Mouse (Mus musculus): ENCODE results near the gene Pde4b. TPM values are rescaled to one million over a fixed set of nuclear protein-coding genes. Genes with fewer than 3 reads are reported as not detected.

Gene Pde4b
- polyA plus RNA-seq, 1 experiment from 2014 or later: 51.2 TPM

GRCm38 (mm10) chr4:102633241-102633640 is 545.9 kb downstream of the Pde4b start:
- Histone ChIP-seq H3K27me3 (ENCODE audit: control insufficient read depth, insufficient read depth, low read length) (no peaks in the 10 kb centered on the region), H3K4me3 (ENCODE audit: low read depth, low read length) (no peak overlapping the region), H3K4me2 (ENCODE audit: low read depth, low read length) (no peak overlapping the region), H3K36me3 (ENCODE audit: control insufficient read depth, insufficient read depth, low read length) (no peaks in the 10 kb centered on the region), H3K9ac (replicated peaks; ENCODE audit: low read depth, low read length) (no peak overlapping the region), H3K27ac (ENCODE audit: low read depth, low read length) (no peak overlapping the region), H3K9me3 (ENCODE audit: control insufficient read depth, low read length) (no peaks in the 10 kb centered on the region), H3K4me1 (ENCODE audit: control insufficient read depth, insufficient read depth, low read length) (no peaks in the 10 kb centered on the region)
- ATAC-seq (ENCODE audit: low read depth): no peak
- 92% methylated on average over 5 of the region's 5 CpGs for WGBS

- Histone ChIP-seq H3K4me2 (ENCODE audit: low read depth, low read length) (no peak overlapping the region), H3K4me1 (ENCODE audit: control insufficient read depth, insufficient read depth, low read length) (no peaks in the 10 kb centered on the region), H3K4me3 (ENCODE audit: low read depth, low read length) (no peak overlapping the region), H3K27me3 (ENCODE audit: control insufficient read depth, insufficient read depth, low read length) (no peaks in the 10 kb centered on the region), H3K36me3 (ENCODE audit: control insufficient read depth, insufficient read depth, low read length) (no peaks in the 10 kb centered on the region), H3K27ac (ENCODE audit: low read depth, low read length) (no peak overlapping the region), H3K9me3 (ENCODE audit: control insufficient read depth, low read length) (no peaks in the 10 kb centered on the region), H3K9ac (replicated peaks; ENCODE audit: low read depth, low read length) (no peak overlapping the region)
- ATAC-seq (ENCODE audit: low read depth): no peak
- 79% methylated on average over 9 of the region's 9 CpGs for WGBS
Observed at GRCm38 (mm10) chr4:102635258-102635657, 547.9 kb downstream of the Pde4b start.

GRCm38 (mm10) chr4:102635944-102636343 is 548.6 kb downstream of the Pde4b start:
- Histone ChIP-seq H3K9me3 (ENCODE audit: control insufficient read depth, low read length) (no peaks in the 10 kb centered on the region), H3K27ac (ENCODE audit: low read depth, low read length) (no peak overlapping the region), H3K4me3 (ENCODE audit: low read depth, low read length) (no peak overlapping the region), H3K36me3 (ENCODE audit: control insufficient read depth, insufficient read depth, low read length) (no peaks in the 10 kb centered on the region), H3K4me2 (ENCODE audit: low read depth, low read length) (no peak overlapping the region), H3K4me1 (ENCODE audit: control insufficient read depth, insufficient read depth, low read length) (no peaks in the 10 kb centered on the region), H3K27me3 (ENCODE audit: control insufficient read depth, insufficient read depth, low read length) (no peaks in the 10 kb centered on the region), H3K9ac (replicated peaks; ENCODE audit: low read depth, low read length) (no peak overlapping the region)
- no peak for ATAC-seq (ENCODE audit: low read depth)
- 85% methylated on average over 8 of the region's 8 CpGs for WGBS

GRCm38 (mm10) chr4:102637348-102637910 is 550.1 kb downstream of the Pde4b start:
- 89% methylated on average over 4 of the region's 4 CpGs for WGBS
- H3K4me2 ChIP-seq (ENCODE audit: low read depth, low read length): no peak overlapping the region
- no peaks in the 10 kb centered on the region for H3K9me3 ChIP-seq (ENCODE audit: control insufficient read depth, low read length)
- no peak for ATAC-seq (ENCODE audit: low read depth)
- no peaks in the 10 kb centered on the region for H3K27me3 ChIP-seq (ENCODE audit: control insufficient read depth, insufficient read depth, low read length)
- no peak overlapping the region for H3K4me3 ChIP-seq (ENCODE audit: low read depth, low read length)
- no peak overlapping the region for H3K9ac ChIP-seq (replicated peaks; ENCODE audit: low read depth, low read length)
- H3K4me1 ChIP-seq (ENCODE audit: control insufficient read depth, insufficient read depth, low read length): no peaks in the 10 kb centered on the region
- H3K27ac ChIP-seq (ENCODE audit: low read depth, low read length): no peak overlapping the region
- no peaks in the 10 kb centered on the region for H3K36me3 ChIP-seq (ENCODE audit: control insufficient read depth, insufficient read depth, low read length)

- no peaks in the 10 kb centered on the region for H3K9me3 ChIP-seq (ENCODE audit: control insufficient read depth, low read length)
- no peak overlapping the region for H3K4me3 ChIP-seq (ENCODE audit: low read depth, low read length)
- no peak overlapping the region for H3K4me2 ChIP-seq (ENCODE audit: low read depth, low read length)
- H3K27me3 ChIP-seq (ENCODE audit: control insufficient read depth, insufficient read depth, low read length): no peaks in the 10 kb centered on the region
- H3K9ac ChIP-seq (replicated peaks; ENCODE audit: low read depth, low read length): no peak overlapping the region
- no peak for ATAC-seq (ENCODE audit: low read depth)
- H3K4me1 ChIP-seq (ENCODE audit: control insufficient read depth, insufficient read depth, low read length): no peaks in the 10 kb centered on the region
- no peak overlapping the region for H3K27ac ChIP-seq (ENCODE audit: low read depth, low read length)
- WGBS: 89% methylated on average over 4 of the region's 4 CpGs
- no peaks in the 10 kb centered on the region for H3K36me3 ChIP-seq (ENCODE audit: control insufficient read depth, insufficient read depth, low read length)
Observed at GRCm38 (mm10) chr4:102640942-102641341, 553.6 kb downstream of the Pde4b start.

- no peak overlapping the region for H3K4me3 ChIP-seq (ENCODE audit: low read depth, low read length)
Observed at GRCm38 (mm10) chr4:102644062-102644461, 556.7 kb downstream of the Pde4b start.

GRCm38 (mm10) chr4:102647056-102647455 is 559.7 kb downstream of the Pde4b start:
- WGBS: 64% methylated on average over 2 of the region's 2 CpGs
- Histone ChIP-seq H3K27ac (ENCODE audit: low read depth, low read length) (no peak overlapping the region), H3K27me3 (ENCODE audit: control insufficient read depth, insufficient read depth, low read length) (no peaks in the 10 kb centered on the region), H3K36me3 (ENCODE audit: control insufficient read depth, insufficient read depth, low read length) (no peaks in the 10 kb centered on the region), H3K4me3 (ENCODE audit: low read depth, low read length) (no peak overlapping the region), H3K4me1 (ENCODE audit: control insufficient read depth, insufficient read depth, low read length) (no peaks in the 10 kb centered on the region), H3K9ac (replicated peaks; ENCODE audit: low read depth, low read length) (no peak overlapping the region), H3K9me3 (ENCODE audit: control insufficient read depth, low read length) (no peaks in the 10 kb centered on the region), H3K4me2 (ENCODE audit: low read depth, low read length) (no peak overlapping the region)
- no peak for ATAC-seq (ENCODE audit: low read depth)

More at GRCm38 (mm10) chr4:102644062-102644461, 556.7 kb downstream of the Pde4b start:
- WGBS: 72% methylated on average over 6 of the region's 6 CpGs
- no peaks in the 10 kb centered on the region for H3K27me3 ChIP-seq (ENCODE audit: control insufficient read depth, insufficient read depth, low read length)
- H3K27ac ChIP-seq (ENCODE audit: low read depth, low read length): no peak overlapping the region
- no peak overlapping the region for H3K9ac ChIP-seq (replicated peaks; ENCODE audit: low read depth, low read length)
- H3K9me3 ChIP-seq (ENCODE audit: control insufficient read depth, low read length): no peaks in the 10 kb centered on the region
- no peak overlapping the region for H3K4me2 ChIP-seq (ENCODE audit: low read depth, low read length)
- no peak for ATAC-seq (ENCODE audit: low read depth)
- H3K4me1 ChIP-seq (ENCODE audit: control insufficient read depth, insufficient read depth, low read length): no peaks in the 10 kb centered on the region
- H3K36me3 ChIP-seq (ENCODE audit: control insufficient read depth, insufficient read depth, low read length): no peaks in the 10 kb centered on the region

- WGBS: 90% methylated on average over 7 of the region's 7 CpGs
- no peaks in the 10 kb centered on the region for H3K36me3 ChIP-seq (ENCODE audit: control insufficient read depth, insufficient read depth, low read length)
- H3K9ac ChIP-seq (replicated peaks; ENCODE audit: low read depth, low read length): no peak overlapping the region
- H3K27me3 ChIP-seq (ENCODE audit: control insufficient read depth, insufficient read depth, low read length): no peaks in the 10 kb centered on the region
- ATAC-seq (ENCODE audit: low read depth): no peak
- H3K9me3 ChIP-seq (ENCODE audit: control insufficient read depth, low read length): no peaks in the 10 kb centered on the region
- H3K4me1 ChIP-seq (ENCODE audit: control insufficient read depth, insufficient read depth, low read length): no peaks in the 10 kb centered on the region
- H3K27ac ChIP-seq (ENCODE audit: low read depth, low read length): no peak overlapping the region
- H3K4me2 ChIP-seq (ENCODE audit: low read depth, low read length): no peak overlapping the region
- H3K4me3 ChIP-seq (ENCODE audit: low read depth, low read length): no peak overlapping the region
Observed at GRCm38 (mm10) chr4:102655331-102655730, 568.0 kb downstream of the Pde4b start.

GRCm38 (mm10) chr4:102656494-102657036 is 569.2 kb downstream of the Pde4b start:
- H3K27ac ChIP-seq (ENCODE audit: low read depth, low read length): no peak overlapping the region
- H3K4me3 ChIP-seq (ENCODE audit: low read depth, low read length): no peak overlapping the region
- no peaks in the 10 kb centered on the region for H3K36me3 ChIP-seq (ENCODE audit: control insufficient read depth, insufficient read depth, low read length)
- no peaks in the 10 kb centered on the region for H3K27me3 ChIP-seq (ENCODE audit: control insufficient read depth, insufficient read depth, low read length)
- peak; percentile 72 for ATAC-seq (ENCODE audit: low read depth)
- no peaks in the 10 kb centered on the region for H3K9me3 ChIP-seq (ENCODE audit: control insufficient read depth, low read length)
- 17% methylated on average over 3 of the region's 3 CpGs for whole genome bisulfite sequencing
- no peak overlapping the region for H3K9ac ChIP-seq (replicated peaks; ENCODE audit: low read depth, low read length)
- H3K4me1 ChIP-seq (ENCODE audit: control insufficient read depth, insufficient read depth, low read length): no peaks in the 10 kb centered on the region
- H3K4me2 ChIP-seq (ENCODE audit: low read depth, low read length): no peak overlapping the region

All from neural tube, embryonic 14.5 days (tissue).